Mouse (Mus musculus) bone marrow macrophage, adult 2 months (primary cell): Measurements from ENCODE around the gene Anapc1. TPM values are rescaled to one million over a fixed set of nuclear protein-coding genes. Genes with fewer than 3 reads are reported as not detected.

Source experiments
- H3K27ac ChIP-seq: 2 replicates; pipeline ENCODE4 v1.5.1; 2012; ENCODE audit warnings: low read depth, low read length; ENCODE audit not compliant: insufficient read depth
- H3K4me1 ChIP-seq: 2 replicates; pipeline ENCODE4 v1.6.1; 2012; ENCODE audit warnings: low read length; ENCODE audit not compliant: control insufficient read depth, insufficient read depth
- H3K4me3 ChIP-seq: 2 replicates; pipeline ENCODE4 v1.5.1; 2012; ENCODE audit warnings: mild to moderate bottlenecking, low read length, moderate library complexity; ENCODE audit not compliant: insufficient read depth
- CTCF ChIP-seq: IDR thresholded peaks from 2 replicates; pipeline ENCODE4 v1.5.1; 2012; ENCODE audit warnings: low read depth, mild to moderate bottlenecking, low read length, moderate library complexity
- POLR2A ChIP-seq: IDR thresholded peaks from 2 replicates; pipeline ENCODE4 v1.6.1; 2012; ENCODE audit warnings: mild to moderate bottlenecking, low read depth, low read length, borderline replicate concordance
- polyA plus RNA-seq: library from polyadenylated mRNA; stranded (reverse); fragments of >200 nt; gene quantifications from 2 replicates; pipeline ENCODE4 v1.2.4, GENCODE M21; 2012; ENCODE audit not compliant: missing spikeins, insufficient read depth, insufficient read length

Gene Anapc1
- 57.0 and 61.1 TPM in 2 replicates for polyA plus RNA-seq

GRCm38 (mm10) chr2:128686921-128687557, at the start of gene Anapc1:
TSS of gene Anapc1 (minus strand) at chr2:128687391.
- H3K27ac ChIP-seq: peak within 1 kb of the TSS; percentile 62
- peak within 1 kb of the TSS; percentile 87 for H3K4me3 ChIP-seq
- TF ChIP-seq CTCF: no peak
- H3K4me1 ChIP-seq: peaks cover 22% of the 10 kb centered on the region

GRCm38 (mm10) chr2:128735089-128735488, 47.9 kb upstream of the Anapc1 start:
- Histone ChIP-seq H3K27ac (0 out of 2 replicates have a peak overlapping the region, but pooled peaks have one; percentile 0), H3K4me3 (no peak overlapping the region), H3K4me1 (peaks cover 10% of the 10 kb centered on the region)
- TF ChIP-seq CTCF: no peak
- no peak for TF ChIP-seq POLR2A

GRCm38 (mm10) chr2:128731951-128732350, 44.8 kb upstream of the Anapc1 start:
- peaks cover 10% of the 10 kb centered on the region for H3K4me1 ChIP-seq
- no peak overlapping the region for H3K4me3 ChIP-seq
- TF ChIP-seq POLR2A (no peak), CTCF (no peak)
- H3K27ac ChIP-seq: no peak overlapping the region

- no peak overlapping the region for H3K4me3 ChIP-seq
- H3K27ac ChIP-seq: no peak overlapping the region
- H3K4me1 ChIP-seq: peaks cover 10% of the 10 kb centered on the region
- no peak for TF ChIP-seq POLR2A
- TF ChIP-seq CTCF: no peak
Observed at GRCm38 (mm10) chr2:128731514-128731913, 44.3 kb upstream of the Anapc1 start.

GRCm38 (mm10) chr2:128729141-128729540, 42.0 kb upstream of the Anapc1 start:
- no peak overlapping the region for H3K4me3 ChIP-seq
- peaks cover 6% of the 10 kb centered on the region for H3K4me1 ChIP-seq

GRCm38 (mm10) chr2:128728066-128728465, 40.9 kb upstream of the Anapc1 start:
- H3K4me3 ChIP-seq: no peak overlapping the region
- H3K27ac ChIP-seq: no peak overlapping the region
- peaks cover 5% of the 10 kb centered on the region for H3K4me1 ChIP-seq
- TF ChIP-seq POLR2A (no peak), CTCF (no peak)

More at GRCm38 (mm10) chr2:128729141-128729540, 42.0 kb upstream of the Anapc1 start:
- no peak overlapping the region for H3K27ac ChIP-seq
- TF ChIP-seq POLR2A (no peak), CTCF (no peak)

- no peak overlapping the region for H3K4me3 ChIP-seq
- TF ChIP-seq CTCF (no peak), POLR2A (no peak)
- H3K27ac ChIP-seq: no peak overlapping the region
- peaks cover 8% of the 10 kb centered on the region for H3K4me1 ChIP-seq
Observed at GRCm38 (mm10) chr2:128727552-128727951, 40.4 kb upstream of the Anapc1 start.

- H3K4me3 ChIP-seq: no peak overlapping the region
- no peak for TF ChIP-seq CTCF
- TF ChIP-seq POLR2A: no peak
- H3K4me1 ChIP-seq: peaks cover 12% of the 10 kb centered on the region
- no peak overlapping the region for H3K27ac ChIP-seq
Observed at GRCm38 (mm10) chr2:128726626-128727025, 39.4 kb upstream of the Anapc1 start.

- Histone ChIP-seq H3K4me1 (peaks cover 10% of the 10 kb centered on the region), H3K4me3 (no peak overlapping the region), H3K27ac (no peak overlapping the region)
- TF ChIP-seq CTCF (no peak), POLR2A (no peak)
Observed at GRCm38 (mm10) chr2:128726067-128726466, 38.9 kb upstream of the Anapc1 start.

GRCm38 (mm10) chr2:128722106-128722710, 35.0 kb upstream of the Anapc1 start:
- H3K4me1 ChIP-seq: peaks cover 38% of the 10 kb centered on the region
- H3K4me3 ChIP-seq: no peak overlapping the region
- TF ChIP-seq POLR2A: no peak
- TF ChIP-seq CTCF: no peak
- no peak overlapping the region for H3K27ac ChIP-seq
